Mouse (Mus musculus): ENCODE data around the gene Cxcl3.

GRCm38 (mm10) chr5:90763912-90764665 lies 21.8 kb upstream of the Cxcl3 start:
- no peak for TF ChIP-seq CTCF (IDR thresholded peaks at IDR 0.05; ENCODE audit: low read depth)
- no peak for TF ChIP-seq EP300 (IDR thresholded peaks at IDR 0.05; ENCODE audit: low read depth)

Measured in liver, embryonic 14.5 days (tissue).